Mouse (Mus musculus) left cerebral cortex, adult 8-10 months (tissue): ENCODE data around the gene Defb26. TPM values are rescaled to one million over a fixed set of nuclear protein-coding genes. Genes with fewer than 3 reads are reported as not detected.

Experiments
- DNase-seq, 2 experiments: peaks; one replicate each; pipeline ENCODE4 v3.0.0; 2022; ENCODE audit warnings: low spot score in 2 of 2
- total RNA-seq, 4 experiments: library from RNA; stranded (reverse); gene quantifications; 2 replicates each; pipeline ENCODE4 v1.2.4; 2022

The Defb26 gene
- not detected for total RNA-seq

- DNase-seq: no peak
Observed at GRCm38 (mm10) chr2:152511592-152511991, at the start of gene Defb26. Defb26 (minus strand) TSS chr2:152511692.

GRCm38 (mm10) chr2:152556655-152557054 lies 45.2 kb upstream of the Defb26 start:
- DNase-seq: no peak

DNA sequence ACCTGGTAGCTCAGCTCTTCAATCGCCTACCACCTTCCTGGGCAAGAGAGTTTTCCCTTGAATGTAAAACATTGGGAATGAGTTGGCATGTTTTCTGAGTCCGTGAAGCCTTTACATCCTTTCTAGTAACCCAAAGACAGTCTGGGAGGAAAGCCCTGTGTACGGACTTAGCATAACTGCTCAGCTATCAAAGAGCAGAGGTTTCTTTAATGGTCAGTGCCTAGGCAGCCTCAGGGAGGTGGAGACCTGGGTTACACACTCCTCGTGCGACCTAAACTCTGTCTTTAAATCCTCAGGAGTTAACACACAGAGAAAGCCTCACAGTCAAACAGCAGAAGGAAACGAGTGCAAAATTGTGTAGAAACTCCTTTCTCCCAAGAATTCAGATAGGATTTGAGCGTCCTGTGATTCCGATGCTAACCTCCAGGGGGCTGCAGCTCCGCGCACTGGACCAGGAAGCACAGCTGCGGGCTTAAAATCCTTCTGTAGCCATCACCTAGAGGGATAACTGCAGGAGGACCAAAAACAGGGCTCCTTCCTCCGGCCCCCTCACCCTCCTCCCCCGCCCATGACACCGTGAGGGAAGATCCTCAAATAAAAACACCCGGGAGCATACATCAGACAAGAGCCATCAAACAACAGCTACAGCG lies 42.4 kb upstream of the Defb26 start:
- peak; percentile 20 to 46 for DNase-seq

DNA sequence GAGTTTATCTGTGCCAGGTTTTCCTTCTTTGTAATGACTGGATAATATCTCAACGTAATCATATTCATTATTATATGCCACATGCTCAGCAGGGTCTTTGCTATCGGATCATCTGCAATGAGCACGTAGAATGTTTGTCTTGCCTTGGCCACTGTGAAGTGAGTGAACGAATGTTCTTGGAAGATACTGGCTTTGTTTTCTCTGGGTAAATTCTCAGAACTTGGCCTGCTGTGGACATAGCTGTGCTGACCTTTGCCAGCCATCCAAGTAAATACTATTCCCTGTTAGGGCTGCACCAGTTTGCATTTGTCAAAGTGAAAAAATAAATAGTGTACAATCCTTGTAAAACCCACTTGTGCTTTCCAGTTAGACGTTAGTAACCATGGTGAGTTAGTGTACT lies 36.6 kb upstream of the Defb26 start:
- DNase-seq: no peak

DNA sequence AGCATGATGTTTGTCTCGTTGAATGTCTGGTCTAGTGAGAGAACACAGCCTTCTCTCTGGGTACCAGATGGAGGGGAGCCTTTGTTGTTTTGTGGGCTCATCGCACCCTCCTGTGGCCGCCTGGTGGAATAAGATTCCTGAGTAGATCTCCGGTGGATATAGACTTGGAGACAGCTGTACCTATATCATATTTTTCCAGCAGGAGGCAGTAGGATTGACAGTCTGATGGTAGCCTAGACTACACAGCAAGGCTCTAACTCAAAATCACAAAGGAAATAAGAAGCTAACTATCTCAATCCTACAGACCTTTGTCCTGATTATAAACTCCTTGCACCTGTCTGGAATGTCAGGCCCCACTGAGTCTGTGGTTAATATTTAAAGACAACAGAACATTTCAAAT lies 33.2 kb upstream of the Defb26 start:
- peak; percentile 10 to 43 for DNase-seq

DNA sequence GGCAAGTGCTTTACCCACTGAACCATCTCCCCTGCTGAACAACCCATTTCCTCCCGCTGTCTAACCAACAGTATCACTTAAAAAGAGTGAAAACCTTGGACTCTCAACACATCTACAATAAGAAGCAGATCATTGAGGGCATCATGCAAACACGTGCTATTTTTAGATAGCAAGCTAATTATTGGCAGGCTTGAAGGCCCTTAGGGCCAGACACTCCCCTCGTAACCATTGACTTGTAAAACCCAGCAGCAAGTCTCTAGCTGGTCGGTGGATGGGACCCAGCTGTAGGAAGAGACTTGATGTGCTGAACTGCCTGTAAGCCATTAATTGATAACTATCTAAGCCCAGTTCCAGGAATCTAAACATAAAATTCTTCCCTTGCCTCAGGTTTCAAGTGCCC lies 32.0 kb upstream of the Defb26 start:
- no peak for DNase-seq

- DNase-seq: no peak
Observed at GRCm38 (mm10) chr2:152542897-152543296, 31.4 kb upstream of the Defb26 start.

- no peak for DNase-seq
Observed at GRCm38 (mm10) chr2:152541979-152542378, 30.5 kb upstream of the Defb26 start.

DNA sequence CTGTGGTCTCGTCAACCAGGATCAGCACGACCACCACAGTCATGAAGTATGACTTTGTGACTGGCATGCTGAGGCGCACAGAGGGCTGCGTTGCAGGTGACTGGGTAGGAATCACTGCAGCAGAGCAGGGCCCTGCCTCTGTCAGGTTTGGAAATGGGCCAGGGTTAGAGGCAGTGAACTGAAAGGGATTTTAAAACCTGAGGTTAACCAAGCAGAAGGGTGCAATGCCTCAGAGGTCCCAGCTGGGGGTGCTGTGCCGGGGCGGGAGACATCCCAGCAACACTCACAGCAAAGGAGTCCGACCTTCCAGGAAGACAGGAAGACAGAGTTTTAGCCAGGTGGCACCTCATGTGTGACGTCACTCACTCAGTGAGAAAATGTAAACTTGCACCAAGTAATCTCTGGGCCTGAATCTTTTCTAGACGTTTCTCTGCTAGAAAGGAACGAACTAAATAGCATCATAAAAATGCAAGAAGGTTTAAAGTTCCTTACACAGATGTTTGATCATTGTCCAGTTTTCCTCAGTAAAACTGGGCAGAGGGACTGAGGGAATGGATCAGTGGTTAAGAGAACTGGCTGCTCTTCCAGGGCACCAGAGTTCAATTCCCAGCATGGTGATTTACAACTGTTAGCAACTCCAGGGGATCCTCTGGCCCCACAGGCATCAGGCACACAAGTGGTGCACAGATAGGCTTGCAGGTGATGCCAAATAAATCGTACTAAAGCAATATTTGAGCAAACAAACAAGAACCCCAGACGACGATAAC lies 28.6 kb upstream of the Defb26 start, which contains the start of gene Defb29:
Gene Defb29, minus strand, starts transcription at position 155 of the 767 bp plus-strand sequence.
- DNase-seq: no peak

GRCm38 (mm10) chr2:152517981-152518380 lies 6.5 kb upstream of the Defb26 start, which contains the start of gene Defb28:
Defb28 (plus strand) TSS chr2:152518255.
- no peak for DNase-seq

- DNase-seq: no peak
Observed at GRCm38 (mm10) chr2:152516084-152516483, 4.6 kb upstream of the Defb26 start.

DNA sequence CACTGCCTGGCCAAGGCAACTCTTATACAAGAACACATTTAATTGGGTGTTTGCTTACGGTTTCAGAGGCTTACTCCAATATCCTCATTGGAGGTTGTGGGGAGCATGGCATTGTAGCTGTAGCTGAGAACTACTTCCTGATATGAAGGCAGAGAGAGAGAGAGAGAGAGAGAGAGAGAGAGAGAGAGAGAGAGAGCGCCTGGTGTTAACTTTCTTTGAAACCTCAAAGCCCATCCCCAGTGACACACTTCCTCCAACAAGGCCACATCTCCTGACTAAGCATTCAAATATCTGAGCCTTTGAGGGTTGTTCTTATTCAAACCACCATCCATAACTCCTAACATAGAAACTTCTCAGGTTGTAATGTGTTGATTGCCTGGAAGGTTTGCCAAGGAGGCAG lies 7.5 kb downstream of the Defb26 start:
- DNase-seq: no peak

DNA sequence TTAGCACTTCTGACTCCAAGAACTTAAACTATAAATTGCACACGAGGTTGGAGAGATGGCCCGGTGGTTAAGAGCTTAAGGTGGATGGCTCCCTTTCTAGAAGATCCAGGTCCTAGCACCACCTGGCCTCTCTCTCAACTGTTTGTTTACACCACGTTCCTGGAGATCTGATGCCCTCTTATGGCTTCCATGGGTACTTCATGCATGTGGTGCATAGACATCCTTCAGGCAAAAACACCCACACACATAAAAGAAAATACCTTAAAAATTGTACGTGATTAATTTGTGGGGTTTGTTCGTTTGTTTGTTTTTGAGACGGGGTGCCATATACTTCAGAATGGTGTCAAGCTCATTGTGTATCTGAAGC lies 10.6 kb downstream of the Defb26 start:
- no peak for DNase-seq

DNA sequence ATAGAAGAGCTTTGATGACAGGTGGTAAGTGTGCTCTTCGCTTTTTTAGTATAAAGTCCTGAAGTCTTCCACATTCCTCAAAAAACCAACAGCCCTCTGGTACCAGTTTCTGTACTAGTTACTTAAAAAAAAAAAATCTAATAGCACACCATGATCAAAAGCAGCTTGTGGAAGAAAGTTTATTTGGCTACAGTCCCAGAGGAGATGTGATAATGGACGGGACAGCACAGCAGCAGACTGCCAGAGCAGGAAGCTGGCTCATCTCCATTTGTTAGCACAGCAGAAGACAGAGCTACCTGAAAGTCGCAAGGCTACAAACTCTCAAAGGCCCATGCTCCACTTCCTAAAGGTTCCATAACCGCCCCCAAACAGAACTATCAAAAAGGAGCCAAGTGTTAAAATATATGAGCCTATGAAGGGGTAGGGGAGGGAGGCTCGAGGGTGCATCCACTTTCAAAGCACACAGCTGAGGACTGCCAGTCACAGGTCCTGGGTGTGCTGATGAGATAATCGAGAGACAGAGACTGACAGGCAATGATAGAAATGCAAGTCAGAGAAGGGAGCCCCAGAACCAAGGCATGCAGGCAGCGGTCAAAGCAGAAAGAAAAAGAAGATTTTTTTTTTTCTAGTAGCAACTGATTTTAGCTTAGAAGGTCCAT lies 11.2 kb downstream of the Defb26 start:
- DNase-seq: no peak

GRCm38 (mm10) chr2:152498020-152498419 lies 13.5 kb downstream of the Defb26 start:
- no peak for DNase-seq

DNA sequence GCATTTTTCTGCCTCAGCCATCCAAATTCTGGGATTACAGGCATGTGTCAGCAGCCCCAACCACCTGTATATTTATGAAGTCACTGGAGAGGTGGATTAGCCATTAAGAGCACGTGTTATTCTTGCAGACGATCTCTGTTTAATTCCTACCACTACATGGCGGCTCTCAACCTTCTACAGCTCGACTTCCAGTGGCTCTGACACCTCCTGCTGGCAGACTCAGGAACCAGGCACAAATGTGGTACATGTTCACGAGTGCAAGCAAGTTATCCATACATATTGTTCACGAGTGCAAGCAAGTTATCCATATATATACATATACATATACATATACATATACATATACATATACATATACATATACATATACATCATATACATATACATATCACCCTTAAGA lies 18.3 kb downstream of the Defb26 start:
- no peak for DNase-seq

DNA sequence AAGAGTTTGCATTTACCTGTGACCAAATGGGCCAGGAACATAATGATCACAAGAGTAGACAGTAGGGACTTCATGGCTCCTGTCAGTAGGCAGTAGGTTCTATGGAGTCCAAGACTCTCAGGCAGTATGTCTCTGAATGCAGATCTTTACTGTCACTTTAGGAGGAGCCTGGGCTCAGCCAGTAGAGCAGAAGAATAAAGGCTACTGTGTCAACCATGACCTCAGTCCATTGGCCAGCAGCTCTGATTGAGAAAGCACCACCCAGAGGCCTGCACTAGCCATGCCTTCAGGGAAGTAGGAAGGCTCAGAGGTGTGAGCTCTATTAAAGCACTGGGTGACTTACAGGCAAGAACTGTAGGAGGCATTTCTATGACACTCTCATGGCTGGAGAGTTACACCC lies 21.5 kb downstream of the Defb26 start, which contains the start of gene Defb22:
Gene Defb22, minus strand, starts transcription at position 101 of the 400 bp plus-strand sequence.
- no peak for DNase-seq

DNA sequence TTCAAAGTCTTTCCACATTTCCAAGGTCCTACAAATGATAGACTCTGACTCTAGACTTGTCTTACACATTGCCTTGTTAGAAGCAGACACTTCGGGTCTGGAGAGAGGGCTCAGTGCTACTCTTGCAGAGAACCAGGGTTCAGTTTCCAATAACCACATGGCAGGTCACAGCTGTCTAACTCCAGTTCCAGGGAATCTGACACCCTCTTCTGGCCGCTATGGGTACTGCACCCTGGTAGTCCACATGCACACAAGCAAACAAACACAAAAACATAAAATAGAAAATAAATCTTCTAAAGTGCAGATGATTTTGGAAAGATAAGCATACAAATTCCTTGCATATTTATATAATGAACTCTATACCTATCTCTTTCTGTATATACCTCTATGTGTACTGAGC lies 24.5 kb downstream of the Defb26 start:
- DNase-seq: no peak

DNA sequence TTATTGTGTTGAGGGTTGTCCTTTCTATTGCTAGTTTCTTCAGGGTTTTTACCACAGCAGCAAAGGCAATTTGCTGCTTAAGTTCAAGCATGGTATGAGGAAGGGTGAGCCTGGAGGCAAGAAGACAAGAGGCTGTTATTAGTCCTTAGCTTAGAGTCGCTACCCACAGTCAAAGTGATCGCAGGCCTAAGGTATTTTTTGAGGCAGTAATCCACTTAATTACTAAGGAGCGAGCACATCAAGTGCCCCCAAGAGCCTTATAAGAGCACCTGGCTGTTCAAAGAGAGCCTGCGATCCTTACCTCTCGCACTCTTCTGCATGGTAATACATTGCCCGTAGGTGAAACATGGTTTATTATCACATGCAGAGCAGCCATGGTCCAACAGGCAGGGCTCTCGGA lies 29.8 kb downstream of the Defb26 start:
- no peak for DNase-seq

DNA sequence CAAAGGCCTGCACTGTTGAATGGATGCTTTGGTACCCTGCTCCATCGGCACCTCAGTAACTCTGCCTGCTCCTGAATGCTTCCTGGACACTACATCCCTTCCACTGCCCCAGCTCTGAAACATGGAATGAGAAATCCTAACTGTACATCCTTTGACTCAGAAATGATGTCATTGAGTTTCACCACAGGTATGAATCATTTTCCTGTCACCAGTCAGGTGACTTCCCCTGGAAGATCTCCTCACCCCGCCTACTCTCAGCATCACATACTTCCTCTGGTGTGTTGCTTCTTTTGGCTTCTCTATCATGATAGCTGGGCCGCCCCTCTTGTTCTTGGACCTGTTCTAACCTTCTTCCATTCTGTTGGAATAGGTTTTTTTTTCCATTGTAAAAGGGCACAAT lies 30.6 kb downstream of the Defb26 start:
- DNase-seq: no peak

- no peak for DNase-seq
Observed at GRCm38 (mm10) chr2:152476763-152477162, 34.7 kb downstream of the Defb26 start, which contains the start of gene Defb20. Defb20 (plus strand) TSS chr2:152477063.

GRCm38 (mm10) chr2:152472434-152472833 lies 39.1 kb downstream of the Defb26 start:
- no peak for DNase-seq
